Mouse (Mus musculus) bone marrow macrophage, adult 2 months (primary cell): ENCODE measurements around the gene 4921517D22Rik.

Experiments used
- CTCF ChIP-seq: IDR thresholded peaks from 2 replicates; pipeline ENCODE4 v1.5.1; 2012; ENCODE audit warnings: low read depth, mild to moderate bottlenecking, low read length, moderate library complexity
- POLR2A ChIP-seq: IDR thresholded peaks from 2 replicates; pipeline ENCODE4 v1.6.1; 2012; ENCODE audit warnings: mild to moderate bottlenecking, low read depth, low read length, borderline replicate concordance

DNA sequence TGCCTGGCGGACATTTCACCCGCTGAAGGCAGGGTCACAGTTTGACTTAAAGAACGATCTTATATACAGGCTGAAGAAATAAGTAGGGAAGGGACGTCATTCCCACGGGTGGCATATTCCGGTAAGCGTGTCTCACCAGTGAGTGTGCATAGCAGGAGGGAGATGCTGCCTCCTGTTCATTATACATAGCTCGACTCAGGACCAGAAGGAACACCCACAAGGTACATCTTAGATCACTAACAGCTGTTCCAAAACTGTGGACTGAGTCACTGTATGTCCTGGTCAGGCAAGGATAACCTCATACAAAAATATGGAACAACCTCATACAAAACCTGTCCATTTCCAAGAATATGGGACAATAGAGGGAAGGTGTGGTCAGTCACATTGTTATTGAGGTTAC, 5.2 kb upstream of the 4921517D22Rik start:
- TF ChIP-seq POLR2A (no peak), CTCF (no peak)
